Mouse (Mus musculus) G1E (cell line): ENCODE data around the gene Cox6b2. TPM values are rescaled to one million over a fixed set of nuclear protein-coding genes. Genes with fewer than 3 reads are reported as not detected.

ENCODE experiments used
- ATAC-seq: 2 replicates; pipeline ENCODE4 v1.8.0; 2016; ENCODE audit warnings: mild to moderate bottlenecking; ENCODE audit not compliant: insufficient number of reproducible peaks, poor library complexity, low FRiP score, severe bottlenecking; ENCODE audit errors: extremely low read depth
- DNase-seq: peaks from one replicate; pipeline ENCODE4 v3.0.0; 2012; ENCODE audit warnings: low spot score
- H3K27me3 ChIP-seq: 2 replicates; pipeline ENCODE4 v1.6.1; 2012; ENCODE audit warnings: mild to moderate bottlenecking, low read length, inconsistent platforms; ENCODE audit not compliant: insufficient read depth
- H3K36me3 ChIP-seq: replicated peaks from 2 replicates; pipeline ENCODE3; 2012; ENCODE audit warnings: mild to moderate bottlenecking, inconsistent platforms
- H3K4me1 ChIP-seq: 2 replicates; pipeline ENCODE4 v1.6.1; 2012; ENCODE audit warnings: low read depth, low read length, inconsistent platforms, mixed read lengths; ENCODE audit not compliant: insufficient read depth
- H3K4me3 ChIP-seq: 2 replicates; pipeline ENCODE4 v1.5.1; 2012; ENCODE audit warnings: low read depth, mild to moderate bottlenecking, inconsistent platforms, low read length, moderate library complexity, mixed read lengths
- H3K9me3 ChIP-seq: replicated peaks from 2 replicates; pipeline ENCODE4 v1.6.1; 2012; ENCODE audit warnings: inconsistent platforms
- CTCF ChIP-seq: IDR thresholded peaks from 2 replicates; pipeline ENCODE4 v1.5.1; 2012; ENCODE audit warnings: low read depth, low read length, inconsistent platforms, mixed read lengths
- GATA1 ChIP-seq: IDR thresholded peaks from 2 replicates; pipeline ENCODE4 v1.6.1; 2012; ENCODE audit warnings: borderline replicate concordance, low read length, inconsistent platforms, mixed read lengths
- GATA2 ChIP-seq: IDR thresholded peaks from 2 replicates; pipeline ENCODE4 v1.6.1; 2012; ENCODE audit warnings: low read depth, low read length, inconsistent platforms, borderline replicate concordance
- POLR2AphosphoS5 ChIP-seq: IDR thresholded peaks from 2 replicates; pipeline ENCODE4 v1.6.1; 2012; ENCODE audit warnings: low read depth, low read length, inconsistent platforms; ENCODE audit not compliant: insufficient replicate concordance
- TAL1 ChIP-seq: conservative IDR thresholded peaks from 2 replicates; pipeline ENCODE4 v1.6.1; 2012; ENCODE audit warnings: low read depth, low read length, inconsistent platforms, mixed read lengths
- polyA plus RNA-seq: library from polyadenylated mRNA; stranded (reverse); fragments of >175 nt; gene quantifications from 2 replicates; pipeline ENCODE4 v1.2.3, GENCODE M21; 2012
- total RNA-seq, 2 experiments: library from RNA; stranded (forward) in 1 of 2; stranded (reverse) in 1 of 2; fragments of 200-1000 nt in 1 of 2; fragments of >200 nt in 1 of 2; fragmentation: Nextera tagmentation in 1 of 2; gene quantifications; 2 replicates each; pipeline ENCODE4 v1.2.3; 2014 to 2017

Cox6b2 gene
- total and polyA plus RNA-seq, 3 experiments: 1.0 to 7.8 (median 4.2) TPM

DNA sequence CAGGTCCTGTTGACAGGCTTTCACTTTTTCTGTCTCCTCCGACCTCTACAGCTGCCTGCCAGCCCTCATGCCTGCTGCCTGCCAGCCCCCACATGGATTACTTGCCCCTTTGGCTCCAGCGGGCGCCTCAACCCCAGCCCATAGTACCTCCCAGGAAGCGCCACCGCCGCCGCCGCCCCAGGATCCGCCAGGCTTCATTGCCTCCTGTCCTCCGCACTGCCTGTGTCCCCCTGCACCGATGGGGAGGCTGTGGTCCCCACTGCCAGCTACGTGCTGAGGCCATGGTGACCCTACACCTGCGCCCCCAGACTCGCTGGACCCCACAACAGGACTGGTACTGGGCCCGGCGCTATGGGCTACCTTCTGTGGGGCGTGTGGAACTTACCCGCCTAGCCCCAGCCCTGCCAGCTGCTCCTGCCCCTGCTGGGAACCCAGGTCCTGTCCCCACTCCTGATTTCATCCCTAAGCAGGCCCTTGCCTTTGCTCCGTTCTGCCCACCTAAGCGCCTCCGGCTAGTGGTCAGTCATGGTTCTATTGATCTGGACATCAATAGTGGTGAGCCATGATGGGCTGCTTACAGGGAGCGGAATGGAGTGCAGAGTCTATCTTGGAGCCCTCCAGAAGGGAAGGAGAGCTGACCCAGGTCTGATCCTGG, 6.4 kb downstream of the Cox6b2 start:
- Histone ChIP-seq H3K9me3 (no peaks in the 10 kb centered on the region), H3K4me3 (peak overlapping the region; percentile 52; the same call in 1 of the 2 replicates), H3K27me3 (no peaks in the 10 kb centered on the region), H3K4me1 (peaks cover 87% of the 10 kb centered on the region), H3K36me3 (peaks cover 81% of the 10 kb centered on the region)
- no peak for DNase-seq
- ATAC-seq: no peak
- TF ChIP-seq GATA2 (no peak), CTCF (no peak), TAL1 (no peak)

GRCm38 (mm10) chr7:4744886-4745285, 8.0 kb downstream of the Cox6b2 start:
- DNase-seq: no peak
- no peak for ATAC-seq
- Histone ChIP-seq H3K4me1 (peaks cover 88% of the 10 kb centered on the region), H3K27me3 (no peaks in the 10 kb centered on the region), H3K9me3 (no peaks in the 10 kb centered on the region), H3K36me3 (peaks cover 79% of the 10 kb centered on the region), H3K4me3 (no peak overlapping the region)
- TF ChIP-seq GATA2: no peak
- TF ChIP-seq CTCF: no peak
- no peak for TF ChIP-seq TAL1
- TF ChIP-seq GATA1: no peak
- TF ChIP-seq POLR2AphosphoS5: no peak

DNA sequence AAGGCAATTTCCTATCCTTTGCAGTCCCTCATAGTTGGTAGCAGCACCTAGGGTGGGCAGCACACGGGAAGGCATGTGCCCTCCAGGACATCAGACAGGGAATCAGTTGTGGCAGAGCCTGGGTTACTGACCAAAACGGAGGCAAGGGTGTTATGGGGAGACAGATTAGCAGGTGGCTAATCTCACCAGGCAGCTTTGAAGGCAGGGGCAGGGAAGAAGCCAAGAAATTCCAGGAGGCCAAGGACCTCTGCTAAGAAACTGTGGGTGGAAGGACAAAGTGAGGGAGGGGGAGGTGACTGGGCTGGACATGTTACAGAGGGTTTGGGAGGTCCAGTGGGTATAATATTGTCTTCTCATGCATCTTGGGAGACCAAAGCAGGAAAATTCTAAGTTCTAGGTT, 9.5 kb downstream of the Cox6b2 start:
- ATAC-seq (no peak), DNase-seq (no peak)
- Histone ChIP-seq H3K4me3 (peak overlapping the region; percentile 80; the same call in 1 of the 2 replicates), H3K9me3 (no peaks in the 10 kb centered on the region), H3K36me3 (peaks cover 66% of the 10 kb centered on the region), H3K4me1 (peaks cover 87% of the 10 kb centered on the region), H3K27me3 (no peaks in the 10 kb centered on the region)
- TF ChIP-seq GATA2 (no peak), TAL1 (peak; percentile 49; the same call in 1 of the 2 replicates)

DNA sequence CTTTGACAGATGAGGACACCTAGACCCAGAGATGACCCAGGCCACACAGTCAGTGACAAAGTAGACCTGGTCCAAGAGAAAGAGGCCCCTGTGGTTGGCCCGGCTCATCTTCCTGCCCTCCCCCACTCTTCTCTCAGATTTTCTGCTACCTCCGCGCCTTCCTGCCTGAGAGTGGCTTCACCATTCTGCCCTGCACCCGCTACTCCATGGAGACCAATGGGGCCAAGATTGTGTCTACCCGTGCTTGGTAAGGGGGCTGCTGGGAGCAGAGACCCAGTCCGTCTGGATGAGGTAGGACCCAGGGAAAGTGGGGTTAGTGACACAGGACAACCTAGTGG, 10.4 kb downstream of the Cox6b2 start:
- H3K9me3 ChIP-seq: no peaks in the 10 kb centered on the region
- ATAC-seq (no peak), DNase-seq (no peak)
- peak overlapping the region; percentile 80; the same call in 1 of the 2 replicates for H3K4me3 ChIP-seq
- H3K36me3 ChIP-seq: peaks cover 57% of the 10 kb centered on the region
- no peaks in the 10 kb centered on the region for H3K27me3 ChIP-seq
- H3K4me1 ChIP-seq: peaks cover 78% of the 10 kb centered on the region
- TF ChIP-seq POLR2AphosphoS5: no peak
- no peak for TF ChIP-seq CTCF
- TF ChIP-seq GATA2: no peak
- TF ChIP-seq TAL1: no peak
- no peak for TF ChIP-seq GATA1

DNA sequence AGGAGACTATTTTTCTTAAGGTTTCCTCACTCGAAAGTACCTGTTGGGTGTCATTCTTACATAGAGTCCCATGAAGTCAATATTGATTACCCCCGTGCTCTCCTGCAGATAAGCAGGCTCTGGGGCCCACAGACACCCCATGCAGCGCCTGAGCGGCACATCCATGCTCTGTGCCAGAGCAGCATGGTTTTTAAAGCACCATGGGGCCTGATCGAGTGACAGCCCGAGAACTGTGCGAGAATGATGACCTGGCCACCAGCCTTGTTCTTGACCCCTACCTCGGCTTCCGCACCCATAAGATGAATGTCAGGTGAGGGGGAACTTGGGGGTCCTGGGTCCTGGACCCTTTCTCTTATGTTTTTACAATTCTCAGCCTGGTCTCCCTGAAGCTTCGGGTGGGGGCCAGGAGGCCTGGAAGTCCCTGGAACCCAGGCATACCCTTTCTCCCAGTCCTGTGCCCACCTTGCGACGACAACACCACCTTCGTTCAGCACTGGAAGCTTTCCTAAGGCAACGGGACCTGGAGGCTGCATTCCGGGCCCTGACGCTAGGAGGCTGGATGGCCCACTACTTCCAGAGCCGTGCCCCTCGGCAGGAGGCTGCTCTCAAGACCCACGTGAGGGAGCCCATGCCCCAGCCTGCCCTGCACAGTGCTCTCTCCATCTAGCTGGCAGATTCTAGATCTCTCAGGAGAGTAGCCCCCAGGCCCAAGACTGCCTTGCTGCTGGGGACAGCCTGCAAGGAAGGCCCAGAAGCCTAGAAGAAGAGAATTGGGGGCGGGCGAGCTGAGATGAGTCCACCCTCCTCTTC, 11.0 kb downstream of the Cox6b2 start:
- Histone ChIP-seq H3K4me1 (peaks cover 73% of the 10 kb centered on the region), H3K27me3 (no peaks in the 10 kb centered on the region), H3K4me3 (peak overlapping the region; percentile 80), H3K36me3 (peaks cover 52% of the 10 kb centered on the region), H3K9me3 (no peaks in the 10 kb centered on the region)
- TF ChIP-seq CTCF (no peak), GATA2 (no peak), TAL1 (no peak), POLR2AphosphoS5 (no peak), GATA1 (no peak)
- DNase-seq (no peak), ATAC-seq (no peak)

DNA sequence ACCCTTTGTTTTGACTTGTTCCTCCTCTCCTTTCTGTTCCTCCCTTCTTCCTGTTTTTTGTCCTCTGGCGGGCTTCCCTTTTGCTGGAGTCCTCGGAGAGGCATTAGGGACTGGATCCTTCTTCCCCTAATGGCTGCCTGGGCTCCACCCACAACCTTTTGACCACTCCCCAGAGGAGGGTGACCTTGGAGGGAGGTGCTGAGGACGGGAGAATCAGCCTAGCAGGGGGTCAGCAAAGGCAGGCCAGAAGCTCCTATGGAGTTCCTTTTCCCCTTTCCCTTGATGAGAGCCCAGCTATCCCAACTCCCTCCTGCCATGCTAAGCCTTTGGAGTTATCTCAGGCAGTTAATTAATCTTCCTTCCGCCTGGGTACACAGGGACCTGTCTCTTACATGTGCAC, 11.7 kb downstream of the Cox6b2 start:
- TF ChIP-seq GATA2 (no peak), CTCF (no peak), TAL1 (no peak), POLR2AphosphoS5 (no peak), GATA1 (no peak)
- peaks cover 65% of the 10 kb centered on the region for H3K4me1 ChIP-seq
- no peaks in the 10 kb centered on the region for H3K9me3 ChIP-seq
- ATAC-seq (peak; percentile 23), DNase-seq (peak; percentile 78)
- H3K27me3 ChIP-seq: no peaks in the 10 kb centered on the region
- peak overlapping the region; percentile 80 for H3K4me3 ChIP-seq
- peaks cover 45% of the 10 kb centered on the region for H3K36me3 ChIP-seq
